Mouse (Mus musculus) forebrain, embryonic 10.5 days (tissue): ENCODE measurements at regions not wholly inside any gene's neighbourhood (a gene's known extent, or its start where the extent isn't known, plus 50 kb on each side); places are given as distances from the start of the nearest gene placed in this dataset.
A peak's percentile ranks its signal among the peaks of the same experiment; 100 is the strongest.

Source experiments
- DNase-seq: peaks from one replicate; pipeline ENCODE4 v3.0.0-alpha.2; 2017; ENCODE audit warnings: low spot score; ENCODE audit errors: extremely low spot score
- H3K27ac ChIP-seq: fragments of 300-500 bp; sonication (generic); 2 replicates; pipeline ENCODE4 v1.5.1; 2016; ENCODE audit warnings: mild to moderate bottlenecking
- H3K27me3 ChIP-seq: fragments of 300-500 bp; sonication (generic); 2 replicates; pipeline ENCODE4 v1.6.1; 2016; ENCODE audit warnings: mild to moderate bottlenecking; ENCODE audit not compliant: poor library complexity, severe bottlenecking
- H3K36me3 ChIP-seq: fragments of 300-500 bp; sonication (generic); replicated peaks from 2 replicates; pipeline ENCODE4 v1.6.1; 2016; ENCODE audit warnings: mild to moderate bottlenecking, moderate library complexity
- H3K4me1 ChIP-seq: fragments of 300-500 bp; sonication (generic); 2 replicates; pipeline ENCODE4 v1.6.1; 2016
- H3K4me3 ChIP-seq: fragments of 300-500 bp; sonication (generic); 2 replicates; pipeline ENCODE4 v1.5.1; 2016; ENCODE audit warnings: mild to moderate bottlenecking, moderate library complexity
- H3K9me3 ChIP-seq: fragments of 300-500 bp; sonication (generic); 2 replicates; pipeline ENCODE4 v1.6.1; 2016; ENCODE audit warnings: mild to moderate bottlenecking, moderate library complexity
- WGBS: fragments of 180-500 bp; shearing (Covaris S2); methylation state at CpG from one replicate; pipeline ENCODE4 v1.1.7; 2016; 5-methylcytosine and 5-hydroxymethylcytosine counted together

DNA sequence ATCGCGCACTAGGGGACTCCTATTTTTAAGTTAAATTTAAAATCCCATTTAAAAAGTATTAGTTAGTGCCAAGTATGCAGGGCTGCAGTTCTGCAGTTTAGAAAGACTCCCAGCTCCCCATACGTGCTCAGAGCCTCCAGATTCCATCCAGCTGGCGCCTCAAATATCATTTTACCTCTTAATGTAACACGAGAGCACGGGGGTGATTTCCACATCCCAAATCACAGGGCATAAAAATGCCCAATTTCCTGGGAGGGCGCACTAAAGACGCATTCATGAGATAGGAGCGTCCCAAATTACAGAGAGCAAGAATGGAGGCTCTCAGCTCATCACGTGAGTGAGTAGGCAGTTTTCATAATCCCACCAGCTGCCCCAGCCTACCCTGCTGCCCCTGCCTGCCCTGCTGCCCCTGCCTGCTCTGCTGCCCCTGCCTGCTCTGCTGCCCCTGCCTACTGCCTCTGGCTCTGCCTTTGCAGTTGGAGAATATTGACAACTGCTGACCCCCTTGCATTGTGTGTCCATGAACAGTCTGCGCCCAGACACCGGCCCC is 414.1 kb downstream of the Ajap1 start:
- no peaks in the 10 kb centered on the region for H3K27me3 ChIP-seq
- no peaks in the 10 kb centered on the region for H3K36me3 ChIP-seq
- no peaks in the 10 kb centered on the region for H3K9me3 ChIP-seq
- H3K27ac ChIP-seq = no peak overlapping the region
- no peak overlapping the region for H3K4me3 ChIP-seq
- WGBS = 86% methylated on average over 12 of the region's 12 CpGs
- peaks cover 6% of the 10 kb centered on the region for H3K4me1 ChIP-seq
- DNase-seq = no peak

- no peak overlapping the region for H3K27ac ChIP-seq
- no peaks in the 10 kb centered on the region for H3K27me3 ChIP-seq
- no peaks in the 10 kb centered on the region for H3K36me3 ChIP-seq
- no peaks in the 10 kb centered on the region for H3K4me1 ChIP-seq
- H3K4me3 ChIP-seq = no peak overlapping the region
- 79% methylated on average over 14 of the region's 14 CpGs for WGBS
- no peak for DNase-seq
- no peaks in the 10 kb centered on the region for H3K9me3 ChIP-seq
These were observed 418.5 kb downstream of the Ajap1 start for GRCm38 (mm10) chr4:153064021-153064605.

- Histone ChIP-seq H3K9me3 (no peaks in the 10 kb centered on the region), H3K4me3 (no peak overlapping the region), H3K4me1 (no peaks in the 10 kb centered on the region), H3K27me3 (no peaks in the 10 kb centered on the region), H3K27ac (no peak overlapping the region), H3K36me3 (no peaks in the 10 kb centered on the region)
- 92% methylated on average over 9 of the region's 9 CpGs for WGBS
- no peak for DNase-seq
These were observed 419.2 kb downstream of the Ajap1 start for GRCm38 (mm10) chr4:153063402-153063801.

DNA sequence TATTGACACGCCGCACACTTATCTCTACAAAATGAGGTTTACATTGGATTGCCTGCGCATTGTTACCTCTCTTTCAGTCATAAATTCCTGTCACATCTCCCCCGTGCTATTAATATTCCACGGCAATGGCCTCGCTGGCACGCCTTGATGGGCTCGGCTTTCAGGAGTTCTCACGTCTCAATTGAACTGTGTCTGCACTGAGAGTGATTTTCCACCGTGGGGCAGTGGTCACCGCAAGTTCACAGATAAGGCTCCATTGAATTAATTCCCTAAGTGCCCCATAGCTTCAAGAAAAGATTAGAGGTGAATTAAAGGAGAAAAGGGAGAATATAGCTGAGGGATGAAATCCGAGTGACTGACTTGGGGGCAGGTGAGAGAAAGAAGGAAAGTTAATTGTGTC is 424.5 kb downstream of the Ajap1 start:
- no peaks in the 10 kb centered on the region for H3K27me3 ChIP-seq
- peaks cover 8% of the 10 kb centered on the region for H3K4me1 ChIP-seq
- no peak for DNase-seq
- H3K36me3 ChIP-seq = no peaks in the 10 kb centered on the region
- no peaks in the 10 kb centered on the region for H3K9me3 ChIP-seq
- 88% methylated on average over 12 of the region's 12 CpGs for WGBS
- no peak overlapping the region for H3K4me3 ChIP-seq
- no peak overlapping the region for H3K27ac ChIP-seq

DNA sequence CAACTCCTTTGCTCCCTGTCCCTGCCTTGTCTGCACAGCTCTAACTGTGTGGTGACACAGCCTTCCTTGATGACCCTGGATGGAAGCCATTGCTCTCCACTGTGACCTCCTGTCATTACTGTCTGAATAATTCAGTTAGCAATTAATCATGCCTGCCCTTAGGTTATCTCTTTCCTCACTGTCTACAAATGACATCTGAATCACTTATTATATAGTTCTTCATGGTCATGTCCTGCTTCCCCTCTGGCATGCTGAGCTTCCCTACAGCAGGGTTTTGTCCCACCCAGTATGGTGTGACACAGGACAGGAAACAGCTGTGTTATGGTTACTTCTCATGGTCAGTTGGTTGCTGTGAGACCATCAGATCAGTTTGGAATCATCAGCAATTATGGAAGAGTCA is 458.9 kb downstream of the Ajap1 start:
- no peaks in the 10 kb centered on the region for H3K36me3 ChIP-seq
- DNase-seq = no peak

GRCm38 (mm10) chr4:153019211-153019610 is 463.4 kb downstream of the Ajap1 start:
- 92% methylated on average over 10 of the region's 10 CpGs for WGBS
- H3K27ac ChIP-seq = peak overlapping the region; percentile 25; the same call in 1 of the 2 replicates
- DNase-seq = no peak
- H3K36me3 ChIP-seq = no peaks in the 10 kb centered on the region
- H3K9me3 ChIP-seq = no peaks in the 10 kb centered on the region
- H3K4me3 ChIP-seq = no peak overlapping the region
- H3K27me3 ChIP-seq = no peaks in the 10 kb centered on the region
- peaks cover 19% of the 10 kb centered on the region for H3K4me1 ChIP-seq

More for the DNA sequence above, 458.9 kb downstream of the Ajap1 start:
- H3K27ac ChIP-seq = no peak overlapping the region
- no peaks in the 10 kb centered on the region for H3K9me3 ChIP-seq
- peaks cover 13% of the 10 kb centered on the region for H3K4me1 ChIP-seq
- no peaks in the 10 kb centered on the region for H3K27me3 ChIP-seq
- no peak overlapping the region for H3K4me3 ChIP-seq

- Histone ChIP-seq H3K27me3 (no peaks in the 10 kb centered on the region), H3K4me3 (no peak overlapping the region), H3K27ac (peak overlapping the region; percentile 36; the same call in 1 of the 2 replicates), H3K4me1 (peaks cover 19% of the 10 kb centered on the region), H3K36me3 (no peaks in the 10 kb centered on the region), H3K9me3 (no peaks in the 10 kb centered on the region)
- WGBS = 79% methylated on average over 28 of the region's 28 CpGs
- DNase-seq = no peak
These were observed 464.3 kb downstream of the Ajap1 start for GRCm38 (mm10) chr4:153018138-153018921.

GRCm38 (mm10) chr4:153017816-153018137 is 464.8 kb downstream of the Ajap1 start:
- 86% methylated on average over 2 of the region's 2 CpGs for WGBS
- Histone ChIP-seq H3K27ac (0 out of 2 replicates have a peak overlapping the region, but pooled peaks have one; percentile 36), H3K27me3 (no peaks in the 10 kb centered on the region), H3K4me1 (peaks cover 19% of the 10 kb centered on the region), H3K9me3 (no peaks in the 10 kb centered on the region), H3K4me3 (no peak overlapping the region), H3K36me3 (no peaks in the 10 kb centered on the region)
- no peak for DNase-seq

GRCm38 (mm10) chr4:153003338-153003737 is 479.3 kb downstream of the Ajap1 start:
- no peak for DNase-seq
- H3K27me3 ChIP-seq = no peaks in the 10 kb centered on the region
- H3K9me3 ChIP-seq = no peaks in the 10 kb centered on the region; the same call in 1 of the 2 replicates
- H3K4me3 ChIP-seq = no peak overlapping the region
- no peaks in the 10 kb centered on the region for H3K36me3 ChIP-seq
- WGBS = 73% methylated on average over 3 of the region's 3 CpGs
- H3K27ac ChIP-seq = no peak overlapping the region
- peaks cover 9% of the 10 kb centered on the region; the same call in 1 of the 2 replicates for H3K4me1 ChIP-seq

- Histone ChIP-seq H3K36me3 (no peaks in the 10 kb centered on the region), H3K4me1 (peaks cover 9% of the 10 kb centered on the region; the same call in 1 of the 2 replicates), H3K27ac (no peak overlapping the region), H3K27me3 (no peaks in the 10 kb centered on the region), H3K4me3 (no peak overlapping the region), H3K9me3 (no peaks in the 10 kb centered on the region; the same call in 1 of the 2 replicates)
- DNase-seq = no peak
- 86% methylated on average over 4 of the region's 4 CpGs for WGBS
These were observed 480.1 kb downstream of the Ajap1 start for GRCm38 (mm10) chr4:153002516-153002915.

DNA sequence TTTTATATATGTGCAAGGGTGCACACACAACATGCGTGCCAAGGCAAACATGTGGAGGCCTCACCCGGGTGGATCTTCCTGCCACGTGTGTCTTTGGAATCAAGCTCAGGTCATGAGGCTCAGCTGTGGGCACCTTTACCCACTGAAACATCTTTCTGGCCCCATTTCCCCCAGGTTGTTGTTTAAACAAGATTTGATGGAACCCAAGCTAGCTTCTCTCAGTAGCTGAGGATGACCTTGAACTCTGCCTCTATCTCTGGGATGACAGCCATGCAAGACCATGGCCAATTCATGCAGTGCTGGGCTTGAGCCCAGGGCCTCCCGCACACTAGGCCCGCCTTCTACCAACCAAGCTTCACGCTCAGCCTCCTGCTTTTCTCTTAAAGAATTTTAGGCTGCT is 480.9 kb downstream of the Ajap1 start:
- Histone ChIP-seq H3K4me1 (peaks cover 9% of the 10 kb centered on the region; the same call in 1 of the 2 replicates), H3K27ac (no peak overlapping the region), H3K36me3 (no peaks in the 10 kb centered on the region), H3K27me3 (no peaks in the 10 kb centered on the region), H3K4me3 (no peak overlapping the region), H3K9me3 (no peaks in the 10 kb centered on the region; the same call in 1 of the 2 replicates)
- no peak for DNase-seq
- WGBS = 91% methylated on average over 6 of the region's 6 CpGs

GRCm38 (mm10) chr4:152999526-152999925 is 483.1 kb downstream of the Ajap1 start:
- no peak for DNase-seq
- 71% methylated on average over 18 of the region's 18 CpGs for WGBS
- no peak overlapping the region for H3K27ac ChIP-seq
- no peaks in the 10 kb centered on the region for H3K36me3 ChIP-seq
- no peaks in the 10 kb centered on the region for H3K27me3 ChIP-seq
- H3K4me1 ChIP-seq = peaks cover 14% of the 10 kb centered on the region; the same call in 1 of the 2 replicates
- no peak overlapping the region for H3K4me3 ChIP-seq
- H3K9me3 ChIP-seq = no peaks in the 10 kb centered on the region

DNA sequence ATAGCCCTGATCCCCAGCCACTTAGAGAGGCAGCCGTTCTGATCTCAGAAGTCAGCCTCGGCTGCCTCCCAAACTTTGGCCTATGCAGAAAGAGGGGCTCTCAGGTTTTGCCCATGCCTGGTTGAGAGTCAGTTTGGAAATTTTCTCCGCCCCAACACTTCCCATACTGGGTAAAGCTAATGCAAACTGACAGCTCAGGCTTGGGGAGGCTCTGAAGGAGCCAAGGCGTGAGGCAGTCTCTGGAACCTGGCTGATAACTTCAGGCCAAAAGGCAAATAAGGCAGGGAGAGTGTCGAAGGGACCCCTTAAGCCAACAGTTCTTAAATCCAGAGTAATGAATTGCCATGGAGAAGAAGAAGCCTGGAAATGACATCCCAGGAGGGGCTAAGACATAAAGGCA is 485.4 kb downstream of the Ajap1 start:
- Histone ChIP-seq H3K4me3 (no peak overlapping the region), H3K9me3 (no peaks in the 10 kb centered on the region), H3K36me3 (no peaks in the 10 kb centered on the region), H3K4me1 (peaks cover 14% of the 10 kb centered on the region; the same call in 1 of the 2 replicates), H3K27me3 (no peaks in the 10 kb centered on the region), H3K27ac (no peak overlapping the region)
- DNase-seq = no peak
- WGBS = 83% methylated on average over 5 of the region's 5 CpGs
